Mouse (Mus musculus): ENCODE results near the gene Orc1.

GRCm38 (mm10) chr4:108637721-108638120, 58.5 kb downstream of the Orc1 start:
- TF ChIP-seq EP300 (IDR thresholded peaks at IDR 0.05; ENCODE audit: insufficient read depth, low read depth, low read length): no peak
- TF ChIP-seq CTCF (IDR thresholded peaks at IDR 0.05; ENCODE audit: low read depth, low read length): no peak

Data from ES-Bruce4 (cell line).